Mouse (Mus musculus) limb, embryonic 14.5 days (tissue): ENCODE measurements at regions not wholly inside any gene's neighbourhood (a gene's known extent, or its start where the extent isn't known, plus 50 kb on each side); places are given as distances from the start of the nearest gene placed in this dataset.

Source experiments
- ATAC-seq: fragments of 200-750 bp; cut with Nextera tagmentation; 2 replicates; pipeline ENCODE4 v1.8.0; 2017; ENCODE audit warnings: low read depth, moderate number of reproducible peaks, moderate TSS enrichment; ENCODE audit not compliant: low FRiP score
- DNase-seq: peaks from one replicate; pipeline ENCODE4 v3.0.0-alpha.2; 2015; ENCODE audit warnings: low spot score
- H3K27ac ChIP-seq: fragments of 300-500 bp; sonication (generic); replicated peaks from 2 replicates; pipeline ENCODE4 v1.5.1; 2014; ENCODE audit warnings: low read depth, mild to moderate bottlenecking, low read length, moderate library complexity, mixed read lengths
- H3K27me3 ChIP-seq: fragments of 300-500 bp; sonication (generic); 2 replicates; pipeline ENCODE4 v1.6.1; 2014; ENCODE audit warnings: low read length, mixed read lengths; ENCODE audit not compliant: control insufficient read depth, insufficient read depth
- H3K36me3 ChIP-seq: fragments of 300-500 bp; sonication (generic); 2 replicates; pipeline ENCODE4 v1.6.1; 2014; ENCODE audit warnings: mild to moderate bottlenecking, low read length, moderate library complexity, mixed read lengths; ENCODE audit not compliant: control insufficient read depth, insufficient read depth
- H3K4me1 ChIP-seq: fragments of 300-500 bp; sonication (generic); 2 replicates; pipeline ENCODE4 v1.6.1; 2014; ENCODE audit warnings: antibody characterized with exemption, low read length, mixed read lengths; ENCODE audit not compliant: control insufficient read depth, insufficient read depth
- H3K4me2 ChIP-seq: fragments of 300-500 bp; sonication (generic); replicated peaks from 2 replicates; pipeline ENCODE4 v1.6.1; 2014; ENCODE audit warnings: low read depth, mild to moderate bottlenecking, low read length, moderate library complexity; ENCODE audit not compliant: severe bottlenecking
- H3K4me3 ChIP-seq: fragments of 300-500 bp; sonication (generic); replicated peaks from 2 replicates; pipeline ENCODE4 v1.5.1; 2014; ENCODE audit warnings: low read length
- H3K9ac ChIP-seq: fragments of 300-500 bp; sonication (generic); 2 replicates; pipeline ENCODE4 v1.6.1; 2014; ENCODE audit warnings: mild to moderate bottlenecking, low read depth, low read length, moderate library complexity; ENCODE audit not compliant: severe bottlenecking
- H3K9me3 ChIP-seq: fragments of 300-500 bp; sonication (generic); 2 replicates; pipeline ENCODE4 v1.6.1; 2016; ENCODE audit warnings: low read length; ENCODE audit not compliant: control insufficient read depth
- POLR2A ChIP-seq: fragments of 200-500 bp; IDR thresholded peaks from 2 replicates; pipeline ENCODE4 v1.8.0; 2012; ENCODE audit warnings: inconsistent platforms, mild to moderate bottlenecking, moderate library complexity, borderline replicate concordance; ENCODE audit not compliant: insufficient read depth, insufficient read length; ENCODE audit errors: extremely low read depth
- WGBS: fragments of 180-500 bp; shearing (Covaris S2); extraction: QIAGEN DNeasy Blood & Tissue Kit; methylation state at CpG from one replicate; pipeline ENCODE4 v1.1.7; 2014; 5-methylcytosine and 5-hydroxymethylcytosine counted together

GRCm38 (mm10) chr9:43660896-43661563 lies 82.8 kb upstream of the Nectin1 start:
- ATAC-seq (no peak), DNase-seq (no peak)
- H3K27me3 ChIP-seq, result no peaks in the 10 kb centered on the region
- no peak overlapping the region for H3K4me2 ChIP-seq
- H3K27ac ChIP-seq, result no peak overlapping the region
- WGBS, result 27% methylated on average over 11 of the region's 11 CpGs
- no peak overlapping the region for H3K9ac ChIP-seq
- no peak overlapping the region for H3K4me3 ChIP-seq
- TF ChIP-seq POLR2A, result no peak
- H3K36me3 ChIP-seq, result no peaks in the 10 kb centered on the region
- H3K4me1 ChIP-seq, result no peaks in the 10 kb centered on the region
- H3K9me3 ChIP-seq, result no peaks in the 10 kb centered on the region

- WGBS, result 65% methylated on average over 6 of the region's 6 CpGs
- H3K4me3 ChIP-seq, result no peak overlapping the region
- H3K9me3 ChIP-seq, result no peaks in the 10 kb centered on the region
- H3K36me3 ChIP-seq, result no peaks in the 10 kb centered on the region
- no peak overlapping the region for H3K27ac ChIP-seq
- no peaks in the 10 kb centered on the region for H3K4me1 ChIP-seq
- no peak overlapping the region for H3K9ac ChIP-seq
- ATAC-seq (no peak), DNase-seq (no peak)
- no peaks in the 10 kb centered on the region for H3K27me3 ChIP-seq
- H3K4me2 ChIP-seq, result no peak overlapping the region
- TF ChIP-seq POLR2A, result no peak
Observed at GRCm38 (mm10) chr9:43661646-43662045, 82.1 kb upstream of the Nectin1 start.

DNA sequence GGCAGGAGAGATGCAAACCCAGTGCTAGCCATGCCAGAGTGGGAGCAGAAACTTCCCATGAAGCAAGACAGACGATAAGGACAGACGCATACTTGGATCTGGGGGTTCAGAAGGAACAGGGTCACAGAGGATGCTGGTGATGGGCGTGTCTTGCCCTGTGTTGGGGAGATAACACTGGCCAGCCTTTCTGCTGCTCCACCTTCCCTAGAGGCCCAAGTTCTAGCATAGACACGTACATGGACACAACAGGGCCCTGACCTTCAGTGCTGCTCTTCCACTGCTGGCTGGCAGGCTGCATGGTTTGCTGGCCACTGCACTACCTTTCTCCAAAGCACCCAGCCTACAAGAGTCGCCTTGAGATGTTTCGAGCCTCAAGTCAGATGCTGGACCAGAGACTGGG lies 76.4 kb upstream of the Nectin1 start:
- no peak for TF ChIP-seq POLR2A
- H3K27me3 ChIP-seq, result no peaks in the 10 kb centered on the region
- 73% methylated on average over 6 of the region's 6 CpGs for WGBS
- no peak for DNase-seq
- no peaks in the 10 kb centered on the region for H3K36me3 ChIP-seq
- no peaks in the 10 kb centered on the region for H3K9me3 ChIP-seq
- no peak overlapping the region for H3K27ac ChIP-seq
- H3K4me3 ChIP-seq, result no peak overlapping the region
- no peak for ATAC-seq
- H3K4me2 ChIP-seq, result no peak overlapping the region
- H3K4me1 ChIP-seq, result no peaks in the 10 kb centered on the region
- H3K9ac ChIP-seq, result no peak overlapping the region

GRCm38 (mm10) chr9:43667974-43668373 lies 75.8 kb upstream of the Nectin1 start:
- TF ChIP-seq POLR2A, result no peak
- H3K9ac ChIP-seq, result no peak overlapping the region
- WGBS, result 65% methylated on average over 4 of the region's 4 CpGs

DNA sequence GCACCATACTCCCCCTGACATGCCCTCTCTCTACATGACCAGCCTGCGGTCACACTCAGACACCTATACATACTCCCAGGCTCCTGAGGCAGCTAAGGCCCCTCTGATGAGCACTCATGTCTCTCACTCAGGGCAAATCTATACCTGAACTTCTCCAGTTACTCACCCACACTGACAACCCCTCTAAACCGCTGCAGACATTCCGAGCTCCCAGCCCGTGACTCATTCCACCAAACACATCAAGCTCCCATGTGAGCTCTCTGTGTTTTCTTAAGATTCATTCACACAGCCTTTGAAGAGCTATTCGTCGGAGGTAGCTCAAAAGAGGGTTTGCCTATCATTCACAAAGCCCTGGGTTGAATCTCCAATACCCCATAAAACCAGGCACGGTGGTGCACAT lies 75.1 kb upstream of the Nectin1 start:
- H3K36me3 ChIP-seq, result no peaks in the 10 kb centered on the region
- WGBS, result 67% methylated on average over 7 of the region's 7 CpGs
- H3K4me3 ChIP-seq, result no peak overlapping the region
- DNase-seq (no peak), ATAC-seq (no peak)
- no peaks in the 10 kb centered on the region for H3K9me3 ChIP-seq
- H3K27me3 ChIP-seq, result no peaks in the 10 kb centered on the region
- no peak overlapping the region for H3K4me2 ChIP-seq
- H3K27ac ChIP-seq, result no peak overlapping the region
- H3K4me1 ChIP-seq, result no peaks in the 10 kb centered on the region
- no peak for TF ChIP-seq POLR2A
- H3K9ac ChIP-seq, result no peak overlapping the region

More at GRCm38 (mm10) chr9:43667974-43668373, 75.8 kb upstream of the Nectin1 start:
- Histone ChIP-seq H3K27me3 (no peaks in the 10 kb centered on the region), H3K4me3 (no peak overlapping the region), H3K4me2 (no peak overlapping the region), H3K9me3 (no peaks in the 10 kb centered on the region), H3K4me1 (no peaks in the 10 kb centered on the region), H3K36me3 (no peaks in the 10 kb centered on the region), H3K27ac (no peak overlapping the region)
- no peak for ATAC-seq
- DNase-seq, result no peak
